Mouse (Mus musculus) kidney, adult 9 months (tissue): ENCODE measurements around the gene Ptk7.
A peak's percentile ranks its signal among the peaks of the same experiment; 100 is the strongest.
"Not testable (repeated sequence)": the region's sequence is repeated elsewhere in the genome, so short reads cannot be mapped to it uniquely, and the experiment has no call there.

Source experiments
- DNase-seq: peaks from one replicate; pipeline ENCODE4 v3.0.0; 2022

The Ptk7 gene

GRCm38 (mm10) chr17:46605126-46605525 lies 24.2 kb downstream of the Ptk7 start:
- no peak for DNase-seq

- DNase-seq, result no peak
Measured at GRCm38 (mm10) chr17:46603229-46603628, 26.1 kb downstream of the Ptk7 start.

- DNase-seq, result peak; percentile 36
Measured at GRCm38 (mm10) chr17:46602212-46602611, 27.1 kb downstream of the Ptk7 start.

DNA sequence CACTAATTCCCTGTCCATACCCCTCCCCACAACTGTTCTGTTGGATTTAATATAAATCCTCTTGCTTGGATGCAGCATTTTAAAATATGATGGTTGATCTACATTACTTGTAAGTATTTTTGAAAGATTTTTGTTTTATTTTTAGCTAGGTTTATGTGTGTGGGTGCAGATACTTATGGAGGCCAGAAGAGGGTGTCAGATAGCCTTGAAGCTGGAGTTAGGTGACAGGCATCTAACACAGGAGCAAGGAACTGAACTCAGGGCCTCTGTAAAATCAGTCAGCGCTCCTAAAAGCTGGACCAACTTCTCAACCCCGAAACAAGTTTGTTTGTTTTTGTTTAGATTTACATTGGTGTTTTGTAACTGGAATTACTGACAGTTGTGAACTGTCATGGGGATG lies 28.7 kb downstream of the Ptk7 start:
- no peak for DNase-seq

DNA sequence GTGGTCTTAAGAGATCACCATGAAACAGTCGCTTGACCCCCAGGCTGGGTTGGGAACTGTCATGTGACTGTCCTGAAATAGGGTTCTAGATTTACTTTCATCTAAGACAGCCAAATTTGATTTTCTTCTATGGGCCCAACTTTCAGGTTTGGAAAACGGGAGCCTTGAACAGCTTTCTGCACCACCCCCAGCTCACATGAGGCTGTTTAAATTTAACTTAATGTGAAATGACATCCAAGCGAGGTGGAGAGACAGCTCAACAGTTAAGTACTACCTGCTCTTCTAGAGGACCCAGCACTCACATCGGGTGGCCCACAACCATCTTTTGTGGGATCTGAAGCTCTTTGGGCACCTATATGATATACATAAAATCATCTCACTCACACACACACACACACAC lies 30.3 kb downstream of the Ptk7 start:
- DNase-seq, result no peak

- DNase-seq, result no peak
Measured at GRCm38 (mm10) chr17:46597956-46598355, 31.3 kb downstream of the Ptk7 start.

- no peak for DNase-seq
Measured at GRCm38 (mm10) chr17:46595336-46595735, 34.0 kb downstream of the Ptk7 start.

GRCm38 (mm10) chr17:46594606-46595005 lies 34.7 kb downstream of the Ptk7 start:
- no peak for DNase-seq

DNA sequence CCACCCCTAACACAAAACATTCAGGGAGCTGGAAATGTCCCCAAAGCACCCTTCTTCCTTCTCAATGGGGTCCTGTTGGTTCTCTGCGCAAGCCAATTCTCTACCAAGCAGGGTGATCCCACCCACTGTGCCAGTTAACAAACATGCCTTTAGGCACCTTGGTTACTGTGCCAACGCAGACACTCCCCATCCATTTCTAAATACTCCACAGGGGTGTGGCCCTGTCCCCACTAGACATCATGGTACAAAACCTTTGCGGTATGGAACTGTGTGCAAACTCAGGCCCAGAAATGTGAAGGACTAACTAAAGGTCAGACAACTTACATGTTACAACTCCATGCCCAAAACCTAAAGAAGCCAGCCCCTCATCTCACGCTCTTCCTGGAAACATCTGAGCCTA lies 36.2 kb downstream of the Ptk7 start:
- DNase-seq, result no peak

- no peak for DNase-seq
Measured at GRCm38 (mm10) chr17:46591406-46591805, 37.9 kb downstream of the Ptk7 start.

DNA sequence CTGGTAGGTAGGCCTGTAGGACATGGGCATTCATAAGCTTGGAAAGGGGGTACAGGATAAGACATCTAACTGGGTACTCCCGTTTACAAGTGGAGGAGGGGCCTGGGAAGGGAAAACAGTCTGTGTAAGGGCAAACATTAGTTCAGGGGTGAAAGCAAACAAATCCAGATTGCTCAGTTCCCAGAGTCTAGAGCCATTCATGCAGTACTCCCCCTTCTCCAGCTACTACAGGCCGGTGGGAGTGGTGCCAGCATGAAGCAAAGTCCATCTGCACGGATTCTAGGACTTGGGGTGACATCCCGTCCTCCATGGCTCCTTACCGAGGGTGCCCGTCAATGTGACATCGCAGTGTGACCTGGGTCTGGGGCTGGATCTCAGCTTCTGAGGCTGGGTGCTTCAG lies 38.9 kb downstream of the Ptk7 start:
- DNase-seq, result no peak

DNA sequence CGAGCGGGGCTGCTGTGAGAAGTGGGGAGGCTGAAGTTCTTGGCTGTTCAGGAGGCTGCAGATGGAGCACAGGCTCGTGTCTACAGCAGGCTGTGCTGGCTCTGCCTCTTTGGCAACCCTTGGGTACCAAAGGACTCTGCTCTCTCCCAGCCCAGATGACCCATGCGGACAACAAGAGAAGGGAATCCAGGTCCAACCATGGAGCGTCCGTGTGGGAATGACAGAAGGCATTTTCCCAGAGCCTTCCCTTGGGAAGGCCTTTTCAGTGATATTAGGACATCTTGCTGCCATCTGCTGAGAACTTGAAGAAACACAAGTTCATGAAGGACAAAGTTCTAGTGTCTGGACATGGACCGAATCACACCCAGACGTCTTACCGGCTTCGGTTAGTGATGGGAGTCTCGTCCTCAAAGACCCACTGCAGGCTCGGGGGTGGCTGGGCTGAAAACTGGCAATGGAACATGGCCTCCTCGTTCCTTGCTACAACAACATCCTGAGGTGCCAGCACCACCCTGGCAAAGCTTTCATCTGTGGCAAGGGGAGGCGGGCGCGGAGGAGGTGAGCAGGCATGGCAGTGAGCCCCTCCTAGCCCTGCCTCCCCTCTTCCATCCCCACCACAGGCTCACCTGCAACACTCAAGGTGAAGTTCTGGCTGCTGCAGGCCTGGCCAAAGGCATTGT lies 39.5 kb downstream of the Ptk7 start:
- DNase-seq, result peak; percentile 26

- DNase-seq, result no peak
Measured at GRCm38 (mm10) chr17:46588913-46589312, 40.4 kb downstream of the Ptk7 start.

- DNase-seq, result no peak
Measured at GRCm38 (mm10) chr17:46588173-46588572, 41.1 kb downstream of the Ptk7 start.

GRCm38 (mm10) chr17:46586327-46586726 lies 43.0 kb downstream of the Ptk7 start:
- DNase-seq, result no peak

DNA sequence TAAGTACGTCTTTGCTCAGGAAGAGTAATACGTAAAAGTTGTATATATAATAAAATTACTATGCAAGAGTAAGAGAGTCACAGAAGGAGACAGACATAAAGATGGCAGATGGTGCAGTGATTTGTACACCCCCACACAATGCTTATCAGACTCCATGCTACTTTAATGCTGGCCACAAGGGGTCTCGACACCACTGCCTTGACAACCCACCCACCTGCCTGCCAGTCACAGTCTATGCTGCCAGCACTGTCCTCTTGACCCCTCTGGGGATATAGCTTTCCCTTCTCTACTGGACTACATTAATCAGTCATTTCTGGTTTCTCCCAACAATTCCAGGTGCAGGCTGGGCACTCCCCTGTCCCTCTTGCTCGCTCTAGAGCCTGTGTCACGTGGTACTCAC lies 50.7 kb downstream of the Ptk7 start:
- no peak for DNase-seq

DNA sequence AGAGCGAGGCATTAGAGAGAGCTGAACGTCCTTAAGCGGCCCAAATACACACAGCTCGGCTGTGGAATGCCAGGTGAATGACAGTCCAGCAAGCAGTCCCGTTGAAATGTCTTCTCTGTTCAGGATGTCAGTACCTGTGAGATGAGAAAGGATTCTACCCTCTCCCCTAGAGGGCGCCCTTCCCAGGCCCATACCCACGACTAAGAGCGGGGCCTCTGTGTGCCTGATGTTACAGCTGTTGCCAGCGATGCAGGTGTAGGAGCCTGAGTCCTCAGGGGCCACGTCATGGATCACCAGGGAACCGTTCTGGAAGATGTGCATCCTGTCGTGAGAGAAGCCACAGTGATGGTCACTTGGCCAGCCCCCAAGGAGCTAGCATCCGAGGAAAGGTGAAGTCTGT lies 53.2 kb downstream of the Ptk7 start:
- DNase-seq, result peak; percentile 44

DNA sequence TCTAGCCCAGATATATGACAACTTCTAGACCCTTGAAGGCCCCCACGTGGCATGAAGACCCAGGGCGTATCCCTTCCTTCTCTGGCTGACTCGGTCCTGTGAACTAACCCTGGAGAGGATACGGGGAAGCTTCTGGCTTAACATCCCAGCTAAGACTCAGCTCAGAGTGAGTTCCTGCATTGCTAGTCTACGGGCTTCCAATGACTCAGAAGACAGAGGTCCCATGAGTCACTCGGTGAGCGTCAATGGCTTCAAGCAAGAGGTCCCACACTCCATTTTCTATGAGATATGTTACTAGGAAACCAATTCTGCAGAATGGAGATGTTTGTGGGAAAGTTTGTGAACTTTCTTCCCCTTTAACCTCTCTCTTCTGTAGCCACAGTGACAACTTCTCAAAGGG lies 54.8 kb downstream of the Ptk7 start:
- DNase-seq, result no peak

GRCm38 (mm10) chr17:46571005-46571404 lies 58.3 kb downstream of the Ptk7 start:
- DNase-seq, result no peak

DNA sequence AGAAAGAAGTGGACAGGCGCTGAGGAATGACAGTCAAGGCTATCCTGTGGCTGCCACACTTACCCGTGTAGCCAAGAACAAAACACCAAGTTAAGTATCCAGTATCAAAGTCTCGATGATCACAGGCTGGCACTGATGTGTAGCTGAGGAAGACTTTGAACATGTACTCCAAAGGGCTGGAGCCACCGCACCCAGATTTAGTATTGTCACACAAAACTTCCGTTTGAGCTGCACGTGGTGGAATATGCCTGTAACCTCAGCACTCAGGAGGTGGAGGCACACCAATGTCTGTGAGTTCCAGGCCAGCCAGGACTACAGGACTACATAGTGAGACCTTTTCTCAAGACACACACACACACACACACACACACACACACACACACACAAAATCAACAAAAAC lies 70.2 kb downstream of the Ptk7 start:
- no peak for DNase-seq

GRCm38 (mm10) chr17:46558151-46558550 lies 71.2 kb downstream of the Ptk7 start:
- no peak for DNase-seq

DNA sequence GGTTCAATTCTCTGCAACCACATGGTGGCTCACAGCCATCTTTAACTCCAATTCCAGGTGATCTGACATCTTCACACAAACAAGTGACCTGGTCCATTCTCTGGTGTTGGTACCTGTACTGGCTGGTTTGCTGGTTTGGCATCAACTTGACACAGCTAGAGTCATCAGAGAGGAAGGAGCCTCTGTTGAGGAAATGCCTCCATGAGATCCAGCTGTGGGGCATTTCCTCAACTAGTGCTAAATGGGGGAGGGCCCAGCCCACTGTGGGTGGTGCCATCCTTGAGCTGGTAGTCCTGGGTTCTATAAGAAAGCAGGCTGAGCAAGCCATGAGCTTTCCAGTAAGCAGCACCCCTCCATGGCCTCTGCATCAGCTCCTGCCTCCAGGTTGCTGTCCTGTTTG lies 72.0 kb downstream of the Ptk7 start:
- not testable (repeated sequence) for DNase-seq

DNA sequence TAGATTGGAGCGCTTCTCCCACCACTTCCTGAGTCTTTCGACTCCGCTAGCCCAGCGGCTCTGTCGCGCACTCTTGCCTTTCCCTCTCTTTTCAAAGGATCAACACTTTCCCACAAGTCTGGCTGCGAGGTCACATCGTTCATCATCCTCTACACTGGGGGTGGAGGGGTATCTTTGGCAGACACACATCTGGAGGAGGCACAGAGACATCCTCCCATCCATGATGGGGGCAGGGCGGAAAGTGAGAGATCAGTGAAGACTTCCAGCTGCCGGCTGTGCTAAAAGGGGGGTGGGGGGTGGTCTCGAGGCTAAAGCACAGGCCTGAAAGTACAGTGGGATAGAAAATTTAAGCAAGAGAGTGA lies 72.7 kb downstream of the Ptk7 start:
- no peak for DNase-seq

DNA sequence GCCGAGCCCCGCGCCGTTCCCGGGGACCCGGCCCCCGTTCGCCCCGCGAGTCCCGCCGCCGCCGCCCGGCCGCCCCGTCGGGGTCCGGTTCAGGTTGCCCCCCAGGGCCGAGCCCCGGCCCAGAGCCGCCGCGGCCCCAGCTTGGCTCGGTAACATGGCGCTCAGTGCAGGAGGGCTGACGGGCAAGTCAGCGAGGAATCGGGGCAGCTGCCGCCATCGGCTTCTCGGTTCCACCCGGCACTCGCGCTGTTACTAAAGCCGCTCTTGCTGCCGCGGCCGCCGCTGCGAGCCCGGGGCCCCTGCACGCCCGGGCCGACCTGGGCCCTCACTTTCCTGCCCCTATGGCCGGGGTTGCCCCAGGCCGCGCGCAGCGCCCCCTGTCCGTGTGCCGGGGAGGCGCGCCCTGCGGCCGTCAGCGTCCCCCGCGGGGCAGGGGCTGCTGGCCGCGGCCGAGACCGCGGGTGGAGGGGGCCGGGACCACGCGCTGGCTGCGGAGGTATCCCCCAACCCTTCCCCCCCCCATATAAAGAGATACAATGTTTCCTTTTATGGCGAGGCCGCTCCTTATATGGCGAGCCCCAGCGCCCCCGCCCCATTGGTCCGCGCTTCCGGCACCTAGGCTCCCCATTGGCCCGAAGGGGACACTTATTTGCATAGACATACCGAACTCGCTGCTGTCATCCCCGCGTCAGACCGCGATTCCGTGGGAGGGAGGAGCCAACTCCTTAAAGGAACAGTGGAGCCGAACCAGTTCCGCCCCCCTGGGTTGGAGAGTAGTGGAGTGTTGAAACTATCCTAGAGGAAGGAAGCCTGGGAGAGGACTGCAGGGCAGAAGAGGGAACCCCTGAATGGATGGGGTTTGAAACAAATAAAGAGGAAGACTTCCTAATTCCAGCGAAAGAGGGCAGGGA lies 73.4 kb downstream of the Ptk7 start, which contains the start of gene Srf:
Gene Srf, minus strand, starts transcription at position 503 of the 911 bp plus-strand sequence.
- DNase-seq, result peak; percentile 99
